Mouse (Mus musculus) embryonic facial prominence, embryonic 10.5 days (tissue): ENCODE measurements around the gene Hoxc10. TPM values are rescaled to one million over a fixed set of nuclear protein-coding genes. Genes with fewer than 3 reads are reported as not detected.
A peak's percentile ranks its signal among the peaks of the same experiment; 100 is the strongest.

Experiments
- DNase-seq: peaks from one replicate; pipeline ENCODE4 v3.0.0-alpha.2; 2017; ENCODE audit warnings: low spot score
- H3K27ac ChIP-seq: fragments of 300-500 bp; sonication (generic); replicated peaks from 2 replicates; pipeline ENCODE4 v1.5.1; 2016; ENCODE audit warnings: mild to moderate bottlenecking
- H3K27me3 ChIP-seq: fragments of 300-500 bp; sonication (generic); replicated peaks from 2 replicates; pipeline ENCODE4 v1.6.1; 2016; ENCODE audit warnings: low read depth, mild to moderate bottlenecking; ENCODE audit not compliant: poor library complexity, severe bottlenecking
- H3K36me3 ChIP-seq: fragments of 300-500 bp; sonication (generic); replicated peaks from 2 replicates; pipeline ENCODE4 v1.6.1; 2016; ENCODE audit warnings: mild to moderate bottlenecking, moderate library complexity
- H3K4me1 ChIP-seq: fragments of 300-500 bp; sonication (generic); 2 replicates; pipeline ENCODE4 v1.6.1; 2016
- H3K4me3 ChIP-seq: fragments of 300-500 bp; sonication (generic); 2 replicates; pipeline ENCODE4 v1.5.1; 2016; ENCODE audit warnings: mild to moderate bottlenecking, moderate library complexity
- H3K9me3 ChIP-seq: fragments of 300-500 bp; sonication (generic); 2 replicates; pipeline ENCODE4 v1.6.1; 2016; ENCODE audit warnings: mild to moderate bottlenecking
- WGBS: fragments of 180-500 bp; shearing (Covaris S2); methylation state at CpG from one replicate; pipeline ENCODE4 v1.1.7; 2016; 5-methylcytosine and 5-hydroxymethylcytosine counted together
- polyA plus RNA-seq: library from polyadenylated mRNA; unstranded; fragments of >200 nt; fragmentation: Nextera tagmentation; extraction: Ambion mirVana; gene quantifications from 2 replicates; pipeline ENCODE4 v1.2.1, GENCODE M21; 2016

Hoxc10 gene
- polyA plus RNA-seq, 1 experiment from 2014 or later: not detected

- under 1% methylated on average over 12 of the region's 12 CpGs for WGBS
Measured at GRCm38 (mm10) chr15:102934438-102934837, 32.2 kb upstream of the Hoxc10 start.

GRCm38 (mm10) chr15:102934897-102935296 is 31.7 kb upstream of the Hoxc10 start:
- H3K27me3 ChIP-seq: peaks cover 100% of the 10 kb centered on the region
- H3K4me3 ChIP-seq: no peak overlapping the region
- DNase-seq: peak; percentile 68
- WGBS: under 1% methylated on average over 27 of the region's 27 CpGs
- no peak overlapping the region for H3K27ac ChIP-seq
- no peaks in the 10 kb centered on the region for H3K9me3 ChIP-seq
- no peaks in the 10 kb centered on the region for H3K36me3 ChIP-seq
- no peaks in the 10 kb centered on the region; the same call in 1 of the 2 replicates for H3K4me1 ChIP-seq

More at GRCm38 (mm10) chr15:102934438-102934837, 32.2 kb upstream of the Hoxc10 start:
- Histone ChIP-seq H3K4me1 (no peaks in the 10 kb centered on the region; the same call in 1 of the 2 replicates), H3K36me3 (no peaks in the 10 kb centered on the region), H3K4me3 (no peak overlapping the region), H3K9me3 (no peaks in the 10 kb centered on the region), H3K27ac (no peak overlapping the region), H3K27me3 (peaks cover 100% of the 10 kb centered on the region)
- DNase-seq: no peak

GRCm38 (mm10) chr15:102936279-102936972 is 30.2 kb upstream of the Hoxc10 start, which contains the start of gene Hoxc12:
TSS of gene Hoxc12 (plus strand) at chr15:102936757.
- H3K9me3 ChIP-seq: no peaks in the 10 kb centered on the region
- no peak within 1 kb of the TSS for H3K27ac ChIP-seq
- no peaks in the 10 kb centered on the region for H3K36me3 ChIP-seq
- H3K4me3 ChIP-seq: no peak within 1 kb of the TSS
- H3K27me3 ChIP-seq: peaks cover 100% of the 10 kb centered on the region
- no peaks in the 10 kb centered on the region; the same call in 1 of the 2 replicates for H3K4me1 ChIP-seq
- WGBS: 1% methylated on average over 31 of the region's 31 CpGs
- peak; percentile 60 for DNase-seq

GRCm38 (mm10) chr15:102937036-102937666 is 29.4 kb upstream of the Hoxc10 start:
- WGBS: under 1% methylated on average over 50 of the region's 50 CpGs
- H3K27ac ChIP-seq: no peak overlapping the region
- no peaks in the 10 kb centered on the region; the same call in 1 of the 2 replicates for H3K4me1 ChIP-seq
- DNase-seq: peak; percentile 58
- H3K9me3 ChIP-seq: no peaks in the 10 kb centered on the region
- no peak overlapping the region for H3K4me3 ChIP-seq
- H3K27me3 ChIP-seq: peaks cover 100% of the 10 kb centered on the region
- no peaks in the 10 kb centered on the region for H3K36me3 ChIP-seq

GRCm38 (mm10) chr15:102939256-102940155 is 27.1 kb upstream of the Hoxc10 start:
- under 1% methylated on average over 34 of the region's 34 CpGs for WGBS
- no peak for DNase-seq
- Histone ChIP-seq H3K27me3 (peaks cover 100% of the 10 kb centered on the region), H3K27ac (no peak overlapping the region), H3K4me3 (no peak overlapping the region), H3K4me1 (peaks cover 4% of the 10 kb centered on the region; the same call in 1 of the 2 replicates), H3K9me3 (no peaks in the 10 kb centered on the region), H3K36me3 (no peaks in the 10 kb centered on the region)

GRCm38 (mm10) chr15:102942739-102943467 is 23.7 kb upstream of the Hoxc10 start:
- Histone ChIP-seq H3K27me3 (peaks cover 100% of the 10 kb centered on the region), H3K9me3 (no peaks in the 10 kb centered on the region), H3K4me3 (peak overlapping the region; percentile 31; the same call in 1 of the 2 replicates), H3K4me1 (peaks cover 4% of the 10 kb centered on the region; the same call in 1 of the 2 replicates), H3K36me3 (no peaks in the 10 kb centered on the region), H3K27ac (no peak overlapping the region)
- DNase-seq: peak; percentile 53
- WGBS: under 1% methylated on average over 52 of the region's 53 CpGs

- Histone ChIP-seq H3K4me3 (no peak overlapping the region), H3K9me3 (no peaks in the 10 kb centered on the region), H3K27ac (no peak overlapping the region), H3K4me1 (peaks cover 4% of the 10 kb centered on the region; the same call in 1 of the 2 replicates), H3K36me3 (no peaks in the 10 kb centered on the region), H3K27me3 (peaks cover 100% of the 10 kb centered on the region)
- peak; percentile 65 for DNase-seq
- 2% methylated on average over 5 of the region's 5 CpGs for WGBS
Measured at GRCm38 (mm10) chr15:102943468-102943813, 23.2 kb upstream of the Hoxc10 start.

GRCm38 (mm10) chr15:102945185-102946077 is 21.2 kb upstream of the Hoxc10 start:
- no peak overlapping the region for H3K4me3 ChIP-seq
- DNase-seq: no peak
- 8% methylated on average over 22 of the region's 22 CpGs for WGBS
- H3K4me1 ChIP-seq: peaks cover 4% of the 10 kb centered on the region; the same call in 1 of the 2 replicates
- no peak overlapping the region for H3K27ac ChIP-seq
- no peaks in the 10 kb centered on the region for H3K9me3 ChIP-seq
- peaks cover 100% of the 10 kb centered on the region for H3K27me3 ChIP-seq
- no peaks in the 10 kb centered on the region for H3K36me3 ChIP-seq

GRCm38 (mm10) chr15:102947276-102947675 is 19.3 kb upstream of the Hoxc10 start:
- no peak for DNase-seq
- Histone ChIP-seq H3K4me3 (no peak overlapping the region), H3K27me3 (peaks cover 100% of the 10 kb centered on the region), H3K27ac (no peak overlapping the region), H3K4me1 (peaks cover 4% of the 10 kb centered on the region; the same call in 1 of the 2 replicates), H3K36me3 (no peaks in the 10 kb centered on the region), H3K9me3 (no peaks in the 10 kb centered on the region)
- 2% methylated on average over 9 of the region's 9 CpGs for WGBS

- no peaks in the 10 kb centered on the region for H3K36me3 ChIP-seq
- no peaks in the 10 kb centered on the region for H3K9me3 ChIP-seq
- no peak overlapping the region for H3K27ac ChIP-seq
- DNase-seq: no peak
- H3K4me1 ChIP-seq: no peaks in the 10 kb centered on the region
- H3K4me3 ChIP-seq: no peak overlapping the region
- peaks cover 100% of the 10 kb centered on the region for H3K27me3 ChIP-seq
- WGBS: 10% methylated on average over 2 of the region's 2 CpGs
Measured at GRCm38 (mm10) chr15:102948842-102949241, 17.8 kb upstream of the Hoxc10 start.

GRCm38 (mm10) chr15:102949696-102950095 is 16.9 kb upstream of the Hoxc10 start:
- under 1% methylated on average over 20 of the region's 20 CpGs for WGBS
- no peak overlapping the region for H3K4me3 ChIP-seq
- DNase-seq: peak; percentile 49

More at GRCm38 (mm10) chr15:102949696-102950095, 16.9 kb upstream of the Hoxc10 start:
- Histone ChIP-seq H3K9me3 (no peaks in the 10 kb centered on the region), H3K27ac (no peak overlapping the region), H3K4me1 (peaks cover 2% of the 10 kb centered on the region; the same call in 1 of the 2 replicates), H3K36me3 (no peaks in the 10 kb centered on the region), H3K27me3 (peaks cover 100% of the 10 kb centered on the region)
